Mouse (Mus musculus) lung, adult 2 months (tissue): Measurements from ENCODE around the gene Cyp3a57. TPM values are rescaled to one million over a fixed set of nuclear protein-coding genes. Genes with fewer than 3 reads are reported as not detected.

Experiments used
- DNase-seq: peaks from one replicate; pipeline ENCODE4 v3.0.0; 2022
- H3K4me1 ChIP-seq: fragments of 200-500 bp; 2 replicates; pipeline ENCODE4 v1.6.1; 2011; ENCODE audit warnings: low read length; ENCODE audit not compliant: control insufficient read depth, insufficient read depth
- H3K4me3 ChIP-seq: fragments of 200-500 bp; replicated peaks from 2 replicates; pipeline ENCODE3; 2011; ENCODE audit warnings: low read depth, mild to moderate bottlenecking, control low read depth, low read length; ENCODE audit errors: extremely low read depth
- CTCF ChIP-seq: fragments of 200-500 bp; IDR thresholded peaks from 2 replicates; pipeline ENCODE4 v1.5.1; 2011; ENCODE audit warnings: mild to moderate bottlenecking, low read length, control low read depth; ENCODE audit not compliant: insufficient read depth
- POLR2A ChIP-seq: fragments of 200-500 bp; IDR thresholded peaks from 2 replicates; pipeline ENCODE4 v1.6.1; 2011; ENCODE audit warnings: low read depth, mild to moderate bottlenecking, control low read depth, low read length, borderline replicate concordance; ENCODE audit errors: extremely low read depth
- WGBS: fragments of 180-500 bp; shearing (Covaris S2); methylation state at CpG from one replicate; pipeline ENCODE4 v1.1.7; 2018; 5-methylcytosine and 5-hydroxymethylcytosine counted together
- polyA plus RNA-seq: library from polyadenylated mRNA; depleted of rRNA; stranded (reverse); fragments of >200 nt; gene quantifications from 2 replicates; pipeline ENCODE4 v1.2.3, GENCODE M21; 2012; rRNA removed

Gene Cyp3a57
- polyA plus RNA-seq, 1 experiment: not detected

DNA sequence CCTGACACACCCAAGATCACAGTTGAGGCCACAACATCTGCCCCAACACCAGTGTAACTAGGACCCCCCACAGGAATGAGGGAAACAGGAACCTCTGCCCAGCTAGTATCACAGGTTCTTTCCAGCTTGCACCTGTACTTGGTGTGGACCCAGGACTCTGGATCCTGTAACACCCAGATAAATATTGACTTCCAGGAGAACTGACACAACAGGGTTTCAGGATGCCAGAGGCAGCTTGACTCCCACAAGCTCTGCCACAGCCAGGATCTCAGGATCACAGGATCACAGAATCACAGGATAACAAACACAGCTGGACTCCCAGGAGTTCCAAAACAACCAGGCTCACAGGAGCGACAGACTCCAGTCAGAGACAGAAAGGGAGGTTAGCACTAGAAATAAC is 77.2 kb downstream of the Cyp3a57 start:
- no peak for TF ChIP-seq CTCF
- TF ChIP-seq POLR2A: no peak

DNA sequence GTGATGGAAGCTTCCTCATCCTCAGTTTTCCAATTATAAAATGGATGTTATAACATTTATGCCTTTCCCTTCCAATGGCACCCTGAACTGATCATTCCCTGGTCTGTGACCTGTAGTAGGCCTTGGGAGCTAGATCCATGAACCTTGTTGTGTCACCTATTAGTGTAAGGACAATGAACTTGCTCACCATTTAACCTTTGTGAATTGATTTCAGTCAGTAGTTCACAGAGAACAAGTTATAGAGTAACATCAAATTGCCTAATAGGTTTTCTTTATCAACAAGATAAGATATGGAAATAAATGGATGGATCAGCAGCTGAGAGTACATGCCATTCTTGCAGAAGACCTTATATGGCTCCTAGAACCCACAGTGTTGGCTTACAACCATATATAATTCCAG is 85.9 kb downstream of the Cyp3a57 start:
- H3K4me3 ChIP-seq: no peak overlapping the region
- DNase-seq: no peak
- no peaks in the 10 kb centered on the region for H3K4me1 ChIP-seq
- TF ChIP-seq POLR2A (no peak), CTCF (no peak)

More for the DNA sequence above, 77.2 kb downstream of the Cyp3a57 start:
- DNase-seq: no peak
- 72% methylated on average over 1 of the region's 1 CpGs for WGBS
- Histone ChIP-seq H3K4me3 (no peak overlapping the region), H3K4me1 (no peaks in the 10 kb centered on the region)

DNA sequence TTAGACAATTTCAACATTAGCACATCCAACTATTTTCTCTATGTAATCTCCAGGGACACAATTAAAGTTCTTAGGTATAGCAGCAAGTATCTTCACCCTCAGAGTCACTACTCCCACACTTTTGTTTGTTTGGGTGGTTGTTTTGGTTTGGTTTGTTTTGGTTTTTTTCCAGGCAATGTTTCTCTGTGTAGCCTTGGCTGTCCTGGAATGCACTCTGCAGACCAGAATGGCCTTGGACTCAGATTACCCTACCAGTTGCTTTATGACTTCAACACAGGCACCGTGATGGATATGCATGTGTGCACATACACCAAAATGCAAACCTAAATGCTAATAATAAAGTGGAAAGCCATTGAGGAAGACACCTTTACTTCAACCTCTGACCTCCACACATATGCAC is 88.6 kb downstream of the Cyp3a57 start:
- WGBS: 85% methylated on average over 1 of the region's 1 CpGs
- no peak for DNase-seq
- TF ChIP-seq CTCF: no peak
- no peak for TF ChIP-seq POLR2A
- Histone ChIP-seq H3K4me1 (no peaks in the 10 kb centered on the region), H3K4me3 (no peak overlapping the region)

Other genes with a start within 250 kb of the Cyp3a57 start
- gene Arpc1b, start 231.1 kb upstream of the Cyp3a57 start, polyA plus RNA-seq: 492 and 519 TPM in 2 replicates
- gene Pdap1, start 205.0 kb upstream of the Cyp3a57 start, polyA plus RNA-seq: 18.4 and 23.4 TPM in 2 replicates
- 33.1 and 33.9 TPM in 2 replicates for gene Bud31, start 204.9 kb upstream of the Cyp3a57 start, polyA plus RNA-seq
- gene Ptcd1, start 178.2 kb upstream of the Cyp3a57 start, polyA plus RNA-seq: 10.2 and 10.5 TPM in 2 replicates
- 22.6 and 23.5 TPM in 2 replicates for gene Cpsf4, start 178.1 kb upstream of the Cyp3a57 start, polyA plus RNA-seq
- gene Atp5j2, start 153.2 kb upstream of the Cyp3a57 start, polyA plus RNA-seq: 65.1 and 107 TPM in 2 replicates
- gene Zkscan14, start 143.4 kb upstream of the Cyp3a57 start, polyA plus RNA-seq: 3.1 and 4.2 TPM in 2 replicates
- gene Zkscan5, start 140.7 kb upstream of the Cyp3a57 start, polyA plus RNA-seq: 3.1 and 4.1 TPM in 2 replicates
- gene Zfp655, start 113.6 kb upstream of the Cyp3a57 start, polyA plus RNA-seq: 11.4 and 18.0 TPM in 2 replicates
- 15.6 and 18.8 TPM in 2 replicates for gene Zscan25, start 64.8 kb upstream of the Cyp3a57 start, polyA plus RNA-seq
- not detected in 2 replicates for gene Cyp3a16, start 124.4 kb downstream of the Cyp3a57 start, polyA plus RNA-seq
- gene Cyp3a41b, start 239.5 kb downstream of the Cyp3a57 start, polyA plus RNA-seq: not detected in 2 replicates